Mouse (Mus musculus) limb, embryonic 14.5 days (tissue): ENCODE data around the gene Pramel1. TPM values are rescaled to one million over a fixed set of nuclear protein-coding genes. Genes with fewer than 3 reads are reported as not detected.
"Not testable (repeated sequence)": the region's sequence is repeated elsewhere in the genome, so short reads cannot be mapped to it uniquely, and the experiment has no call there.

Experiments used
- ATAC-seq: fragments of 200-750 bp; cut with Nextera tagmentation; 2 replicates; pipeline ENCODE4 v1.8.0; 2017; ENCODE audit warnings: low read depth, moderate number of reproducible peaks, moderate TSS enrichment; ENCODE audit not compliant: low FRiP score
- DNase-seq: peaks from one replicate; pipeline ENCODE4 v3.0.0-alpha.2; 2015; ENCODE audit warnings: low spot score
- H3K27ac ChIP-seq: fragments of 300-500 bp; sonication (generic); replicated peaks from 2 replicates; pipeline ENCODE4 v1.5.1; 2014; ENCODE audit warnings: low read depth, mild to moderate bottlenecking, low read length, moderate library complexity, mixed read lengths
- H3K27me3 ChIP-seq: fragments of 300-500 bp; sonication (generic); 2 replicates; pipeline ENCODE4 v1.6.1; 2014; ENCODE audit warnings: low read length, mixed read lengths; ENCODE audit not compliant: control insufficient read depth, insufficient read depth
- H3K36me3 ChIP-seq: fragments of 300-500 bp; sonication (generic); 2 replicates; pipeline ENCODE4 v1.6.1; 2014; ENCODE audit warnings: mild to moderate bottlenecking, low read length, moderate library complexity, mixed read lengths; ENCODE audit not compliant: control insufficient read depth, insufficient read depth
- H3K4me1 ChIP-seq: fragments of 300-500 bp; sonication (generic); 2 replicates; pipeline ENCODE4 v1.6.1; 2014; ENCODE audit warnings: antibody characterized with exemption, low read length, mixed read lengths; ENCODE audit not compliant: control insufficient read depth, insufficient read depth
- H3K4me2 ChIP-seq: fragments of 300-500 bp; sonication (generic); replicated peaks from 2 replicates; pipeline ENCODE4 v1.6.1; 2014; ENCODE audit warnings: low read depth, mild to moderate bottlenecking, low read length, moderate library complexity; ENCODE audit not compliant: severe bottlenecking
- H3K4me3 ChIP-seq: fragments of 300-500 bp; sonication (generic); replicated peaks from 2 replicates; pipeline ENCODE4 v1.5.1; 2014; ENCODE audit warnings: low read length
- H3K9ac ChIP-seq: fragments of 300-500 bp; sonication (generic); 2 replicates; pipeline ENCODE4 v1.6.1; 2014; ENCODE audit warnings: mild to moderate bottlenecking, low read depth, low read length, moderate library complexity; ENCODE audit not compliant: severe bottlenecking
- H3K9me3 ChIP-seq: fragments of 300-500 bp; sonication (generic); 2 replicates; pipeline ENCODE4 v1.6.1; 2016; ENCODE audit warnings: low read length; ENCODE audit not compliant: control insufficient read depth
- POLR2A ChIP-seq: fragments of 200-500 bp; IDR thresholded peaks from 2 replicates; pipeline ENCODE4 v1.8.0; 2012; ENCODE audit warnings: inconsistent platforms, mild to moderate bottlenecking, moderate library complexity, borderline replicate concordance; ENCODE audit not compliant: insufficient read depth, insufficient read length; ENCODE audit errors: extremely low read depth
- WGBS: fragments of 180-500 bp; shearing (Covaris S2); extraction: QIAGEN DNeasy Blood & Tissue Kit; methylation state at CpG from one replicate; pipeline ENCODE4 v1.1.7; 2014; 5-methylcytosine and 5-hydroxymethylcytosine counted together
- polyA plus RNA-seq, 2 experiments: library from polyadenylated mRNA; depleted of rRNA in 1 of 2; stranded (reverse) in 1 of 2; unstranded in 1 of 2; fragments of >200 nt; fragmentation: Nextera tagmentation in 1 of 2; extraction: Ambion mirVana in 1 of 2; gene quantifications; 2 replicates each; pipeline versions ENCODE4 v1.2.1 to v1.2.3; 2012 to 2014

Gene Pramel1
- polyA plus RNA-seq, 2 experiments = 0.03 TPM; not detected in 1

DNA sequence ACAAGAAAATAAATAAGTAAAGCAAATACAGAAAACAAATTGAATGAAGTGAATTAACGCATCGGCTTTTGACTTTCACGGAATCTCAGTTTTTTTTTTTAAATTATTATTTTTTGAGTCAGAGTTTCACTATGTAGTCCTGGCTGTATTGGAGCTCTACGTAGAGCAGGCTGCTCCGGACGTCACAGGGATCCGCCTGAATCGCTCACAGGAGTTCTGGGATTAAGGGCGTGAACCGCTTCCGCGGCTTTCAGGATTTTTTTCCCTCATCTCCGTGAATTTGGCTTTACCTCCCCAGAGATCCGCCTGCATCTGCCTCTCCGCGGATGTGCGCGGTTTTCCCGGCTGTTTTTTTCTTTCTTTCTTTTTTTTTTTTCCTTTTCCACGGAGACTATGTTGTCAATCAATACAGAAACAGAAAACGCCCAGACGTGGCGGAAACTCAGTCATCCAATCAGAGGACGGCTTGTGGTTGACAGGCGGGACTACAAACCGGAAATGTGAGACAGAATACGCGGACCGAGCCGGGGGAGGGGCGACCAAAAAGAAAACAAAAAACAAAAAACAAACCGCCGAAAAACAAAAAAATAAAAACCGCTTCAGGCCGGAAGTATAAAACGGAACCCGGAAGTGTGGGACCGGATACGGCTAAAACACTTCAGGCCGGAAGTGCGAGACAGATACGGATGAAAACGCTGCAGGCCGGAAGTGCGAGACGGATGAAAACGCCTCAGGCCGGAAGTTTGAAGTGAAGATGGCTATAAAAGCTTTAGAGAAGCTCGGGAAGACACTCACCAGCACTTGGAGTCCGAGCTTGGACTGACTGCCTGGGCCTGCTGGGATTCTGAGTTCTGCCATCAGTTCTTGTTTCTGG, 18.2 kb downstream of the Pramel1 start, which contains the start of gene Pramef8:
Pramef8 (plus strand) TSS at position 208 of the 874 bp plus-strand sequence.
- Histone ChIP-seq H3K9ac (peak within 1 kb of the TSS; percentile 69), H3K4me1 (no peaks in the 10 kb centered on the region), H3K4me3 (peak within 1 kb of the TSS; percentile 58), H3K9me3 (no peaks in the 10 kb centered on the region), H3K4me2 (peak within 1 kb of the TSS; percentile 50), H3K36me3 (peaks cover 28% of the 10 kb centered on the region), H3K27me3 (no peaks in the 10 kb centered on the region), H3K27ac (peak within 1 kb of the TSS; percentile 86)
- under 1% methylated on average over 50 of the region's 50 CpGs for WGBS
- peak; percentile 94 for DNase-seq
- ATAC-seq = peak; percentile 96
- TF ChIP-seq POLR2A = 0 out of 2 replicates have a peak, but pooled peaks have one; percentile 17

DNA sequence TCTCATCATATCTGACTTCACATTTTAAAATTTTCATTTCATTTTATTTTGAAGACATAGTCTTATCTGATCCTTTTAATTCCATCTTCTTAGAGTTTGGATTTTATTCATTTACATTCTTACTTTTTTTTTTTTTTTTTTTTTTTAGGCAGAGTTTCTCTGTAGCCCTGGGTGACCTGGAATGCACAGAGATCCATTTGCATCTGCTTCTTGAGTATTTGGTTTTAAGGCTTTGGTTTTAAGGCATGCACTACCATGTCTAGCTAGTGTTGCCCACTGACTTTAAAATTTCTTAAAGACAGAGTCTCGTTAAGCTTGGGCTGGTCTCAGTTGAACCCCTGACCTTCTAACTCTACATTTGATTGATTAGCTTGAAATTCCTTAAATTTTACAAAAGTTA, 19.4 kb downstream of the Pramel1 start:
- TF ChIP-seq POLR2A = no peak
- DNase-seq = no peak
- Histone ChIP-seq H3K9me3 (no peaks in the 10 kb centered on the region), H3K4me1 (no peaks in the 10 kb centered on the region), H3K4me2 (no peak overlapping the region), H3K36me3 (peaks cover 40% of the 10 kb centered on the region), H3K27me3 (no peaks in the 10 kb centered on the region), H3K27ac (no peak overlapping the region), H3K9ac (no peak overlapping the region), H3K4me3 (no peak overlapping the region)
- ATAC-seq = no peak
- 98% methylated on average over 1 of the region's 1 CpGs for whole genome bisulfite sequencing

- Histone ChIP-seq H3K4me2 (no peak overlapping the region), H3K4me3 (no peak overlapping the region), H3K9ac (no peak overlapping the region), H3K9me3 (no peaks in the 10 kb centered on the region), H3K4me1 (no peaks in the 10 kb centered on the region), H3K27ac (no peak overlapping the region), H3K27me3 (no peaks in the 10 kb centered on the region), H3K36me3 (peaks cover 45% of the 10 kb centered on the region)
- no peak for TF ChIP-seq POLR2A
- 95% methylated on average over 3 of the region's 3 CpGs for WGBS
- DNase-seq (no peak), ATAC-seq (no peak)
Measured at GRCm38 (mm10) chr4:143414121-143414520, 19.9 kb downstream of the Pramel1 start.

- not testable (repeated sequence) for H3K9me3 ChIP-seq, H3K27me3 ChIP-seq, DNase-seq, H3K9ac ChIP-seq, H3K4me3 ChIP-seq, H3K27ac ChIP-seq, H3K4me2 ChIP-seq, H3K4me1 ChIP-seq, H3K36me3 ChIP-seq
- ATAC-seq = peak; percentile 15; the same call in 1 of the 2 replicates
- 54% methylated on average over 5 of the region's 5 CpGs for WGBS
Measured at GRCm38 (mm10) chr4:143426770-143427169, 32.5 kb downstream of the Pramel1 start.

Other genes starting within 250 kb of the Pramel1 start
- gene Prdm2, start 181.4 kb upstream of the Pramel1 start, polyA plus RNA-seq (2012; rRNA removed) = 26.2 and 28.8 TPM in 2 replicates
- 14.2 and 17.2 TPM in 2 replicates for gene Prdm2, start 181.4 kb upstream of the Pramel1 start, polyA plus RNA-seq (2014; fragmentation: Nextera tagmentation; extraction: Ambion mirVana)
- 24.2 and 34.3 TPM in 2 replicates for gene Pdpn, start 94.9 kb upstream of the Pramel1 start, polyA plus RNA-seq (2012; rRNA removed)
- 77.4 and 80.3 TPM in 2 replicates for gene Pdpn, start 94.9 kb upstream of the Pramel1 start, polyA plus RNA-seq (2014; fragmentation: Nextera tagmentation; extraction: Ambion mirVana)
- gene Lrrc38, start 44.7 kb upstream of the Pramel1 start, polyA plus RNA-seq (2012; rRNA removed) = 1.8 and 2.4 TPM in 2 replicates
- gene Lrrc38, start 44.7 kb upstream of the Pramel1 start, polyA plus RNA-seq (2014; fragmentation: Nextera tagmentation; extraction: Ambion mirVana) = 1.2 and 1.5 TPM in 2 replicates
- 11.4 and 13.8 TPM in 2 replicates for gene Pramef8, start 18.0 kb downstream of the Pramel1 start, polyA plus RNA-seq (2012; rRNA removed)
- gene Pramef8, start 18.0 kb downstream of the Pramel1 start, polyA plus RNA-seq (2014; fragmentation: Nextera tagmentation; extraction: Ambion mirVana) = 13.5 and 14.0 TPM in 2 replicates
- gene Oog4, start 55.9 kb downstream of the Pramel1 start, polyA plus RNA-seq (2012; rRNA removed) = not detected in 2 replicates
- gene Oog4, start 55.9 kb downstream of the Pramel1 start, polyA plus RNA-seq (2014; fragmentation: Nextera tagmentation; extraction: Ambion mirVana) = not detected in 2 replicates
- gene Gm13043, start 116.9 kb downstream of the Pramel1 start, polyA plus RNA-seq (2012; rRNA removed) = not detected in 2 replicates
- not detected in 2 replicates for gene Gm13043, start 116.9 kb downstream of the Pramel1 start, polyA plus RNA-seq (2014; fragmentation: Nextera tagmentation; extraction: Ambion mirVana)
- not detected in 2 replicates for gene Gm13040, start 141.5 kb downstream of the Pramel1 start, polyA plus RNA-seq (2012; rRNA removed)
- not detected in 2 replicates for gene Gm13040, start 141.5 kb downstream of the Pramel1 start, polyA plus RNA-seq (2014; fragmentation: Nextera tagmentation; extraction: Ambion mirVana)
- not detected in 2 replicates for gene BC080695, start 157.3 kb downstream of the Pramel1 start, polyA plus RNA-seq (2012; rRNA removed)
- gene BC080695, start 157.3 kb downstream of the Pramel1 start, polyA plus RNA-seq (2014; fragmentation: Nextera tagmentation; extraction: Ambion mirVana) = not detected in 2 replicates
- gene Gm13057, start 157.3 kb downstream of the Pramel1 start, polyA plus RNA-seq (2012; rRNA removed) = not detected in 2 replicates
- not detected in 2 replicates for gene Gm13057, start 157.3 kb downstream of the Pramel1 start, polyA plus RNA-seq (2014; fragmentation: Nextera tagmentation; extraction: Ambion mirVana)
- gene Gm13083, start 220.6 kb downstream of the Pramel1 start, polyA plus RNA-seq (2012; rRNA removed) = not detected in 2 replicates
- not detected in 2 replicates for gene Gm13083, start 220.6 kb downstream of the Pramel1 start, polyA plus RNA-seq (2014; fragmentation: Nextera tagmentation; extraction: Ambion mirVana)